Comparison of ENCODE assay signal across 8 mouse cellular contexts in the genomic region with DNA sequence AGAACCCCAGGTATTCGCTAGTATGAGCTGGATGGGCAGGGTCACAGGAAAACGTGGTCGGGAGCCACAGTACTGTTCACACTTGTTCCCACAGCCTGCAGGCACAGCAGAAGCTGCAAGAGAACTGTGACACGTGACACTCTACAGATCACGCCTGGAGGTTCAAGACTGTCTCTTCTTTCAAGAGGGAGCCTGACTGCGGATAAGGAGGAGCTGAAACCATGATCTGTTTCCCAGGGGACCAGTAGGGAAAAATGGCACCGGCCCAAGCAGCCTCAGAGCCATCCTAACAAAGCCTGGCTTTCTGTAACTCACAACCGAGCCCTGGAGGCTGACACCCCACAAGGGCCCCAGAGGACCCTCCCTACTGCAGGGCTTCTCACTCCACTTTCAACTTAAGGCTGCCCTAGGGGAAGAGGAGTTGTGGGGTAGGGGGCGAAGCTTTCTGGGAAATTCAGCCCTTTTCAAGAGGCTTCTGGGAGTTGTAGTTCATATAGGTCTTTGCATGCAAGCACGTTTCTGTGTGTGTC. TPM values are rescaled to one million over a fixed set of nuclear protein-coding genes. Genes with fewer than 3 reads are reported as not detected.
DNase-seq lines count a peak whose midpoint lies in the region; ATAC-seq and TF ChIP-seq lines count a peak whose summit lies in the region.

No protein-coding gene starts in this region.

- H3K27me3 ChIP-seq in thymus, adult 2 months (ENCODE audit: control insufficient read depth, insufficient read depth, low read length) = no peaks in the 10 kb centered on the region
- H3K27me3 ChIP-seq in intestine, embryonic 15.5 days (replicated peaks) = no peaks in the 10 kb centered on the region
- H3K27me3 ChIP-seq in limb, embryonic 11.5 days (ENCODE audit: control insufficient read depth, insufficient read depth, low read length) = no peaks in the 10 kb centered on the region

- 7% methylated on average over 10 of the region's 10 CpGs for WGBS in thymus, adult 2 months
- 14% methylated on average over 10 of the region's 10 CpGs for WGBS in intestine, embryonic 15.5 days
- WGBS in limb, embryonic 11.5 days = 10% methylated on average over 10 of the region's 10 CpGs

- no peak for TF ChIP-seq POLR2A in thymus, adult 2 months (IDR thresholded peaks at IDR 0.05; ENCODE audit: control insufficient read depth, extremely low read depth, insufficient read depth, low read length, poor library complexity)
- TF ChIP-seq POLR2A in cortical plate, adult 2 months (IDR thresholded peaks at IDR 0.05; ENCODE audit: extremely low read depth, insufficient read depth, low read length) = peak; percentile 31; the same call in 1 of the 2 replicates

- H3K36me3 ChIP-seq in thymus, adult 2 months (ENCODE audit: control insufficient read depth, insufficient read depth, low read length) = no peaks in the 10 kb centered on the region
- no peaks in the 10 kb centered on the region for H3K36me3 ChIP-seq in intestine, embryonic 15.5 days
- H3K36me3 ChIP-seq in limb, embryonic 11.5 days (ENCODE audit: control insufficient read depth, insufficient read depth, low read length) = no peaks in the 10 kb centered on the region

- ATAC-seq in granulocyte monocyte progenitor cell, adult 5-6 weeks (replicated peaks; ENCODE audit: poor library complexity, severe bottlenecking) = peak; percentile 50
- peak; percentile 77 for ATAC-seq in intestine, embryonic 15.5 days
- peak; percentile 65 for ATAC-seq in limb, embryonic 11.5 days (ENCODE audit: insufficient number of reproducible peaks, low FRiP score, low TSS enrichment, low read depth)

- H3K4me1 ChIP-seq in thymus, adult 2 months (replicated peaks; ENCODE audit: control insufficient read depth, insufficient read depth, low read length) = peaks cover 6% of the 10 kb centered on the region
- no peaks in the 10 kb centered on the region for H3K4me1 ChIP-seq in cortical plate, adult 2 months (ENCODE audit: control insufficient read depth, insufficient read depth, low read length)
- peaks cover 6% of the 10 kb centered on the region; the same call in 1 of the 2 replicates for H3K4me1 ChIP-seq in intestine, embryonic 15.5 days (replicated peaks)
- no peaks in the 10 kb centered on the region for H3K4me1 ChIP-seq in limb, embryonic 11.5 days (ENCODE audit: control insufficient read depth, insufficient read depth, low read length)

- no peaks in the 10 kb centered on the region for H3K9me3 ChIP-seq in intestine, embryonic 15.5 days
- H3K9me3 ChIP-seq in limb, embryonic 11.5 days (ENCODE audit: control insufficient read depth, low read length) = no peaks in the 10 kb centered on the region

- H3K27ac ChIP-seq in thymus, adult 2 months (ENCODE audit: control insufficient read depth, insufficient read depth, low read length) = peak overlapping the region; percentile 64; the same call in 1 of the 2 replicates
- no peak overlapping the region for H3K27ac ChIP-seq in cortical plate, adult 2 months (ENCODE audit: insufficient read depth, low read length)
- peak overlapping the region; percentile 42; the same call in 1 of the 2 replicates for H3K27ac ChIP-seq in intestine, embryonic 15.5 days
- H3K27ac ChIP-seq in limb, embryonic 11.5 days (replicated peaks; ENCODE audit: low read depth, low read length) = no peak overlapping the region

- no peak for TF ChIP-seq CTCF in thymus, adult 2 months (IDR thresholded peaks at IDR 0.05; ENCODE audit: borderline replicate concordance, control insufficient read depth, extremely low read depth, insufficient read depth, low read length, poor library complexity)
- no peak for TF ChIP-seq CTCF in cortical plate, adult 2 months (IDR thresholded peaks at IDR 0.05; ENCODE audit: extremely low read depth, insufficient read depth, low read length)

- H3K9ac ChIP-seq in intestine, embryonic 15.5 days = peak overlapping the region; percentile 37; the same call in 1 of the 2 replicates
- peak overlapping the region; percentile 31; the same call in 1 of the 2 replicates for H3K9ac ChIP-seq in limb, embryonic 11.5 days (ENCODE audit: low read length)

- H3K4me2 ChIP-seq in intestine, embryonic 15.5 days (replicated peaks) = peak overlapping the region; percentile 68
- peak overlapping the region; percentile 41 for H3K4me2 ChIP-seq in limb, embryonic 11.5 days (ENCODE audit: low read depth, severe bottlenecking)

- peak; percentile 15 for DNase-seq in thymus, adult 2 months
- no peak for DNase-seq in thymus, postnatal 25 days
- DNase-seq in limb, embryonic 11.5 days (ENCODE audit: low spot score) = peak; percentile 60
- peak; percentile 49 for DNase-seq in naive thymus-derived CD4-positive, alpha-beta T cell, adult 2 months (ENCODE audit: low read depth)
- DNase-seq in urinary bladder, adult 2 months (ENCODE audit: low spot score) = no peak

- peak overlapping the region; percentile 46 for H3K4me3 ChIP-seq in thymus, adult 2 months (ENCODE audit: control insufficient read depth, insufficient read depth, low read length)
- H3K4me3 ChIP-seq in cortical plate, adult 2 months (ENCODE audit: insufficient read depth, low read length) = peak overlapping the region; percentile 27
- H3K4me3 ChIP-seq in intestine, embryonic 15.5 days (replicated peaks) = peak overlapping the region; percentile 30
- H3K4me3 ChIP-seq in limb, embryonic 11.5 days (ENCODE audit: low read depth, low read length) = peak overlapping the region; percentile 22

RNA-seq across cellular contexts. Expression of a gene that starts 42.8 kb away (rescaled TPM):
- polyA plus RNA-seq in thymus, adult 2 months (2012; rRNA removed) = 7.2 and 9.1 TPM in 2 replicates
- 19.1 and 20.3 TPM in 2 replicates for polyA plus RNA-seq in cortical plate, adult 2 months (2012; rRNA removed)
- 15.9 and 19.1 TPM in 2 replicates for total RNA-seq in granulocyte monocyte progenitor cell, adult 5-6 weeks (2014; fragmentation: Nextera tagmentation)
- 28.0 and 29.0 TPM in 2 replicates for total RNA-seq in granulocyte monocyte progenitor cell, adult 5-6 weeks (2017)
- 22.5 and 22.9 TPM in 2 replicates for polyA plus RNA-seq in intestine, embryonic 15.5 days (2015; fragmentation: Nextera tagmentation; extraction: Ambion mirVana)
- polyA plus RNA-seq in limb, embryonic 11.5 days (2014; fragmentation: Nextera tagmentation; extraction: Ambion mirVana) = 9.2 and 9.4 TPM in 2 replicates
- polyA plus RNA-seq in urinary bladder, adult 2 months (2012; rRNA removed) = 8.1 and 14.3 TPM in 2 replicates

Comparison
In these comparisons a context has a peak if more than half of its experiments do, and no peak if none do; other contexts are left out.
1. DNase-seq: peak in thymus, adult 2 months (single experiment), limb, embryonic 11.5 days (single experiment) and naive thymus-derived CD4-positive, alpha-beta T cell, adult 2 months (single experiment); none in thymus, postnatal 25 days (single experiment) and urinary bladder, adult 2 months (single experiment).
2. H3K27ac ChIP-seq: peak in thymus, adult 2 months (single experiment) and intestine, embryonic 15.5 days (single experiment); none in cortical plate, adult 2 months (single experiment) and limb, embryonic 11.5 days (single experiment).
3. Peak in every context shown above with its lines, with median percentiles within 50 percentile points of each other: H3K4me3 ChIP-seq and ATAC-seq.